Mouse (Mus musculus) forelimb bud, embryonic 11.5 days (tissue): ENCODE data around the gene Eml6.
"Not testable (repeated sequence)": the region's sequence is repeated elsewhere in the genome, so short reads cannot be mapped to it uniquely, and the experiment has no call there.

Experiments
- DNase-seq: peaks from one replicate; pipeline ENCODE4 v3.0.0-alpha.2; 2012; ENCODE audit warnings: low read depth, low spot score

Eml6 gene

GRCm38 (mm10) chr11:30025835-30026472 is at the start of gene Eml6:
Gene Eml6, minus strand, starts transcription at chr11:30026033.
- DNase-seq: peak; percentile 98

- DNase-seq: peak; percentile 13
Measured at GRCm38 (mm10) chr11:30057299-30057698, 31.5 kb upstream of the Eml6 start.

GRCm38 (mm10) chr11:30025144-30025543 is 689 bp downstream of the Eml6 start:
- no peak for DNase-seq

GRCm38 (mm10) chr11:30024261-30025071 is 1.4 kb downstream of the Eml6 start:
- DNase-seq: no peak

GRCm38 (mm10) chr11:29986257-29986656 is 39.6 kb downstream of the Eml6 start:
- DNase-seq: no peak

GRCm38 (mm10) chr11:29968874-29969273 is 57.0 kb downstream of the Eml6 start:
- no peak for DNase-seq

GRCm38 (mm10) chr11:29959366-29959765 is 66.5 kb downstream of the Eml6 start:
- DNase-seq: no peak

GRCm38 (mm10) chr11:29944661-29945060 is 81.2 kb downstream of the Eml6 start:
- no peak for DNase-seq

GRCm38 (mm10) chr11:29924332-29924731 is 101.5 kb downstream of the Eml6 start:
- no peak for DNase-seq

GRCm38 (mm10) chr11:29923851-29924250 is 102.0 kb downstream of the Eml6 start:
- DNase-seq: no peak

GRCm38 (mm10) chr11:29913180-29913579 is 112.7 kb downstream of the Eml6 start:
- DNase-seq: no peak

GRCm38 (mm10) chr11:29909330-29909729 is 116.5 kb downstream of the Eml6 start:
- DNase-seq: no peak

- peak; percentile 64 for DNase-seq
Measured at GRCm38 (mm10) chr11:29885160-29885559, 140.7 kb downstream of the Eml6 start.

- DNase-seq: no peak
Measured at GRCm38 (mm10) chr11:29884355-29884754, 141.5 kb downstream of the Eml6 start.

GRCm38 (mm10) chr11:29883024-29883423 is 142.8 kb downstream of the Eml6 start:
- DNase-seq: no peak

GRCm38 (mm10) chr11:29879641-29880040 is 146.2 kb downstream of the Eml6 start:
- no peak for DNase-seq

- DNase-seq: no peak
Measured at GRCm38 (mm10) chr11:29877981-29878380, 147.9 kb downstream of the Eml6 start.

- DNase-seq: no peak
Measured at GRCm38 (mm10) chr11:29877280-29877679, 148.6 kb downstream of the Eml6 start.

- DNase-seq: not testable (repeated sequence)
Measured at GRCm38 (mm10) chr11:29874781-29875180, 151.1 kb downstream of the Eml6 start.

GRCm38 (mm10) chr11:29870174-29870573 is 155.7 kb downstream of the Eml6 start:
- no peak for DNase-seq

- DNase-seq: no peak
Measured at GRCm38 (mm10) chr11:29864269-29864668, 161.6 kb downstream of the Eml6 start.

GRCm38 (mm10) chr11:29861750-29862397 is 164.0 kb downstream of the Eml6 start:
- DNase-seq: peak; percentile 54
